Mouse (Mus musculus) layer of hippocampus, postnatal 25 days (tissue): Measurements from ENCODE around the gene Cnpy1. TPM values are rescaled to one million over a fixed set of nuclear protein-coding genes. Genes with fewer than 3 reads are reported as not detected.

ENCODE experiments used
- DNase-seq, 2 experiments: peaks; one replicate each; pipeline ENCODE4 v3.0.0; 2022; ENCODE audit warnings: mixed read lengths in 2 of 2, low spot score in 1 of 2; ENCODE audit errors: extremely low spot score in 1 of 2
- total RNA-seq, 2 experiments: library from RNA; stranded (reverse); gene quantifications; 2 replicates each; pipeline ENCODE4 v1.2.3; 2021

The Cnpy1 gene
- total RNA-seq: under 1 TPM; 0.19 to 0.81 TPM

GRCm38 (mm10) chr5:28245574-28245973, at the start of gene Cnpy1:
Cnpy1 (minus strand) TSS chr5:28245806.
- no peak for DNase-seq

- peak; percentile 83 to 98 for DNase-seq
These were observed 48.4 kb upstream of the Cnpy1 start for GRCm38 (mm10) chr5:28293990-28294389.

- DNase-seq: no peak
These were observed 46.7 kb upstream of the Cnpy1 start for GRCm38 (mm10) chr5:28292281-28292680.

- no peak for DNase-seq
These were observed 45.7 kb upstream of the Cnpy1 start for GRCm38 (mm10) chr5:28291118-28291850.

GRCm38 (mm10) chr5:28290630-28291029, 45.0 kb upstream of the Cnpy1 start:
- no peak for DNase-seq

GRCm38 (mm10) chr5:28289111-28289510, 43.5 kb upstream of the Cnpy1 start:
- no peak for DNase-seq

- DNase-seq: no peak
These were observed 31.7 kb upstream of the Cnpy1 start for GRCm38 (mm10) chr5:28277279-28277678.

- no peak for DNase-seq
These were observed 27.2 kb upstream of the Cnpy1 start for GRCm38 (mm10) chr5:28272836-28273235.

- DNase-seq: no peak
These were observed 23.9 kb upstream of the Cnpy1 start for GRCm38 (mm10) chr5:28269469-28269991.

GRCm38 (mm10) chr5:28267576-28267975, 22.0 kb upstream of the Cnpy1 start:
- no peak for DNase-seq

GRCm38 (mm10) chr5:28265653-28266052, 20.0 kb upstream of the Cnpy1 start:
- no peak for DNase-seq

GRCm38 (mm10) chr5:28263852-28264251, 18.2 kb upstream of the Cnpy1 start:
- DNase-seq: no peak

GRCm38 (mm10) chr5:28262070-28262469, 16.5 kb upstream of the Cnpy1 start:
- DNase-seq: no peak

- DNase-seq: no peak
These were observed 14.3 kb upstream of the Cnpy1 start for GRCm38 (mm10) chr5:28259939-28260338.

GRCm38 (mm10) chr5:28259385-28259784, 13.8 kb upstream of the Cnpy1 start:
- no peak for DNase-seq

GRCm38 (mm10) chr5:28257816-28258215, 12.2 kb upstream of the Cnpy1 start:
- no peak for DNase-seq

- no peak for DNase-seq
These were observed 7.4 kb upstream of the Cnpy1 start for GRCm38 (mm10) chr5:28252999-28253398.

GRCm38 (mm10) chr5:28252260-28252659, 6.7 kb upstream of the Cnpy1 start:
- DNase-seq: no peak

GRCm38 (mm10) chr5:28251211-28251764, 5.7 kb upstream of the Cnpy1 start:
- DNase-seq: no peak

- no peak for DNase-seq
These were observed 4.9 kb upstream of the Cnpy1 start for GRCm38 (mm10) chr5:28250479-28250878.

- no peak for DNase-seq
These were observed 485 bp downstream of the Cnpy1 start for GRCm38 (mm10) chr5:28245121-28245520.
